Mouse (Mus musculus): ENCODE results near the gene Hist1h2ad.
"Not testable (repeated sequence)": the region's sequence is repeated elsewhere in the genome, so short reads cannot be mapped to it uniquely, and the experiment has no call there.

DNA sequence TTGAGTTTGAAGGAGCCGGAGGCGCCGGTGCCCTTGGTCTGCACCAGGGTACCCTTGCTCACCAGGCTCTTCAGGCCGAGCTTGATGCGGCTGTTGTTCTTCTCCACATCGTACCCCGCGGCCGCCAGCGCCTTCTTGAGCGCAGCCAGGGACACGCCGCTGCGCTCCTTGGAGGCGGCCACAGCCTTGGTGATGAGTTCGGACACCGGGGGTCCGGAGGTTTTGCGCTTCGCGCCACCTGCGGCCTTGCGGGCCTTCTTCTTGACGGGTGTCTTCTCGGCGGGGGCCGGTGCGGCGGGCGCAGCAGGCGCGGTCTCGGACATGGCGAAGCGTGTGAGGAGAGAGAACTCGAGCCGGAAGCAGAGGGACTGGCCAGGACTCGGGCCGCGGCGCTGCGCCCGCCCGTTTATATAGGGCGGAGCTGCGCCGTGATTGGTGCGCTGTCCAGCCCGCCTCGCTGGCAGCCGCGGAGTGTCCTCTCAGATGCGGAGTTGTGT lies 48.0 kb downstream of the Hist1h2ad start, which contains the start of gene Hist1h1e:
- TF ChIP-seq CTCF (IDR thresholded peaks at IDR 0.05; ENCODE audit: borderline replicate concordance, insufficient read depth, low read length), result not testable (repeated sequence)
- peak; percentile 96 for TF ChIP-seq POLR2A (IDR thresholded peaks at IDR 0.05; ENCODE audit: low read depth, low read length)

Data from embryonic fibroblast, embryonic 13.5 days (primary cell).